Mouse (Mus musculus): ENCODE measurements around the gene Zic5. TPM values are rescaled to one million over a fixed set of nuclear protein-coding genes. Genes with fewer than 3 reads are reported as not detected.

Gene Zic5
- polyA plus RNA-seq, 1 experiment from 2014 or later: 4.1 TPM

DNA sequence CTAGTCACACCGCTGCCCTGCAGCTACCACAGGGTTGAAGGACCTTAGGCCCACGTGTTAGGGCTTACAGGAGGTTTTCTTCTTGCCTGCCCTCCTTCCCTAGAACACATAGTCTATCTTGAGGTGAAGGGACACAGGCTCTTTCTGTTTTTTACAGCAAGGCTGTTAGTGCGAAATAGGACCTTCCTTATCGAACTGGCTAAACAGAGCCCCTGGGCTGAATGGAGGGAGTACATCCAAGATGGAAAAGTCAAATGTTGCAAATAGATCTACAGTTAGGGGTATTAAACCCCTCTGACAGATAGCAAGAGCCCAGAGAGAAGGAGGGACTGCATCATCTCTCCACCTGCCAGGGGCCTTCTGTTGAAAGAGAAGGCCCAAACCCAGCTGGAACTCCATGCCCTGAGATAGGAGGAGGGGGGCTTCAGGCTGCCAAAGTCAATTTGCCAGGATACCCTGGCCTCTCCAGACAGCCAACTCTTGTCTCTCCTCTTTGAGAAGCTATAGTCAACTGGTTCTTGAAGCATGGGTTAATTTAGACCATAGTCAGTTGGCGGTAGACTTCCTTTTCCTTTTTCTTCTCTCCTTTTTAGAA, 13.8 kb downstream of the Zic5 start:
- peaks cover 6% of the 10 kb centered on the region for H3K4me1 ChIP-seq (ENCODE audit: control insufficient read depth, insufficient read depth, low read length)
- H3K4me3 ChIP-seq (ENCODE audit: low read depth, low read length): no peak overlapping the region
- H3K4me2 ChIP-seq (ENCODE audit: low read depth, low read length): no peak overlapping the region
- no peak overlapping the region for H3K9ac ChIP-seq (replicated peaks; ENCODE audit: low read length)
- ATAC-seq (replicated peaks; ENCODE audit: insufficient number of reproducible peaks, low FRiP score, low TSS enrichment, low read depth) (no peak), DNase-seq (ENCODE audit: low spot score) (no peak)
- H3K36me3 ChIP-seq (replicated peaks; ENCODE audit: control insufficient read depth, insufficient read depth, low read depth, low read length): no peaks in the 10 kb centered on the region
- peaks cover 39% of the 10 kb centered on the region for H3K27me3 ChIP-seq (ENCODE audit: control insufficient read depth, insufficient read depth, low read length)
- no peak overlapping the region for H3K27ac ChIP-seq (replicated peaks; ENCODE audit: low read depth, low read length)
- WGBS: 55% methylated on average over 5 of the region's 5 CpGs
- no peaks in the 10 kb centered on the region for H3K9me3 ChIP-seq (replicated peaks; ENCODE audit: control insufficient read depth, low read length)

GRCm38 (mm10) chr14:122450496-122451382, 14.7 kb downstream of the Zic5 start, which contains the start of gene Gm5089:
Gm5089 (minus strand) TSS chr14:122451115.
- WGBS: under 1% methylated on average over 58 of the region's 59 CpGs
- peak; percentile 39 for DNase-seq (ENCODE audit: low spot score)
- Histone ChIP-seq H3K4me3 (ENCODE audit: low read depth, low read length) (peak within 1 kb of the TSS; percentile 42), H3K9me3 (replicated peaks; ENCODE audit: control insufficient read depth, low read length) (no peaks in the 10 kb centered on the region), H3K27ac (replicated peaks; ENCODE audit: low read depth, low read length) (no peak within 1 kb of the TSS), H3K9ac (replicated peaks; ENCODE audit: low read length) (peak within 1 kb of the TSS; percentile 60), H3K36me3 (replicated peaks; ENCODE audit: control insufficient read depth, insufficient read depth, low read depth, low read length) (no peaks in the 10 kb centered on the region), H3K27me3 (ENCODE audit: control insufficient read depth, insufficient read depth, low read length) (peaks cover 39% of the 10 kb centered on the region), H3K4me2 (ENCODE audit: low read depth, low read length) (peak within 1 kb of the TSS; percentile 88), H3K4me1 (ENCODE audit: control insufficient read depth, insufficient read depth, low read length) (peaks cover 6% of the 10 kb centered on the region)
- ATAC-seq (replicated peaks; ENCODE audit: insufficient number of reproducible peaks, low FRiP score, low TSS enrichment, low read depth): peak; percentile 40

DNA sequence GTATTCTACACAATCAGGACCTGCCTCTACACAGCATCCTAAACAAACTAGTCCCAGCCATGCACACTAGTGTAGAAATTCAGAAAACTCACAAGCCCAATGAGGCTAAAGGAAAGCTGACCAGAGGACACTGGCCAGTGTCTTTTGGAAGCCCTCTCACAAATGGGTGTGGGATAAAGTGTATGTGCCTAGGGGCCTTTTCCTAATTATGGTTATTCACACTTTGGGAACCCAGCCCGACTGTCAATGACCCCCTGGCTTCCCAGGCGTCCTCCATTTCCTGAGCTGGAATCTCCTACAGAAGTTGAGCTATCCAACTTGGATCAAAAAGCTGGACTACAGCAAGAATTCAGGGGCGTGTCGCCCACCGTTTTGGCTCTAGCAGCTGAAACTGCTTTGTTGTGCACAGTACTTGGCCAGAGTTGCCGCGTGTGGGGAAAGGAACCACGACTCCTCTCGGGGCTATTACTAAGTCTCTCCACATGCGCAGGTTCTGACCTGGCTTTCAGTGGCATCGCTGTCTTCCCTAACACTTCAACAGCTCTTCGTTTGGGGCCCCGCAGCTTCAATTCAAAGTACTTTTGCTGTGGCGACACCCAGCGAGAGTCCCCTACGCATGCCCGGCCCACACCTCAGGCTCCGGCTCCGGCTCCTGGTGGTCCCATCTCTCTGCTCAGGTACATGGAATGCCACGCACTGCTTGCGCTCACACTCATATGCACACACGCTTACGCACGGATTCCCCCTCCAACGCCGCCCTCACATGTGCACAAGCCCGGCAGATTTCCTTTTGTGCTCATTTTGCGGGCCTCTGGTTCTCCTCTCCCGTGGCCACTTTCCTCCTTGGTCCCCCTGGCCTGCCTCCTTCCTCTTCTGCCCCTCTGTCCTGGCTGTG, 15.6 kb downstream of the Zic5 start:
- DNase-seq (ENCODE audit: low spot score) (peak; percentile 45), ATAC-seq (replicated peaks; ENCODE audit: insufficient number of reproducible peaks, low FRiP score, low TSS enrichment, low read depth) (no peak)
- H3K27me3 ChIP-seq (ENCODE audit: control insufficient read depth, insufficient read depth, low read length): peaks cover 37% of the 10 kb centered on the region
- peak overlapping the region; percentile 88 for H3K4me2 ChIP-seq (ENCODE audit: low read depth, low read length)
- peak overlapping the region; percentile 60 for H3K9ac ChIP-seq (replicated peaks; ENCODE audit: low read length)
- 3% methylated on average over 29 of the region's 29 CpGs for WGBS
- H3K4me1 ChIP-seq (ENCODE audit: control insufficient read depth, insufficient read depth, low read length): peaks cover 6% of the 10 kb centered on the region
- peak overlapping the region; percentile 42 for H3K4me3 ChIP-seq (ENCODE audit: low read depth, low read length)
- H3K27ac ChIP-seq (replicated peaks; ENCODE audit: low read depth, low read length): no peak overlapping the region
- H3K9me3 ChIP-seq (replicated peaks; ENCODE audit: control insufficient read depth, low read length): no peaks in the 10 kb centered on the region
- H3K36me3 ChIP-seq (replicated peaks; ENCODE audit: control insufficient read depth, insufficient read depth, low read depth, low read length): no peaks in the 10 kb centered on the region

- 80% methylated on average over 10 of the region's 10 CpGs for WGBS
- Histone ChIP-seq H3K27ac (replicated peaks; ENCODE audit: low read depth, low read length) (no peak overlapping the region), H3K4me1 (ENCODE audit: control insufficient read depth, insufficient read depth, low read length) (no peaks in the 10 kb centered on the region), H3K4me2 (ENCODE audit: low read depth, low read length) (no peak overlapping the region), H3K27me3 (ENCODE audit: control insufficient read depth, insufficient read depth, low read length) (no peaks in the 10 kb centered on the region), H3K9ac (replicated peaks; ENCODE audit: low read length) (no peak overlapping the region), H3K36me3 (replicated peaks; ENCODE audit: control insufficient read depth, insufficient read depth, low read depth, low read length) (no peaks in the 10 kb centered on the region), H3K4me3 (ENCODE audit: low read depth, low read length) (no peak overlapping the region), H3K9me3 (replicated peaks; ENCODE audit: control insufficient read depth, low read length) (no peaks in the 10 kb centered on the region)
- ATAC-seq (replicated peaks; ENCODE audit: insufficient number of reproducible peaks, low FRiP score, low TSS enrichment, low read depth) (no peak), DNase-seq (ENCODE audit: low spot score) (no peak)
Measured at GRCm38 (mm10) chr14:122436850-122437249, 28.6 kb downstream of the Zic5 start.

GRCm38 (mm10) chr14:122434039-122434438, 31.4 kb downstream of the Zic5 start:
- ATAC-seq (replicated peaks; ENCODE audit: insufficient number of reproducible peaks, low FRiP score, low TSS enrichment, low read depth): no peak; the same call in 1 of the 2 replicates
- Histone ChIP-seq H3K27ac (replicated peaks; ENCODE audit: low read depth, low read length) (no peak overlapping the region), H3K36me3 (replicated peaks; ENCODE audit: control insufficient read depth, insufficient read depth, low read depth, low read length) (no peaks in the 10 kb centered on the region), H3K27me3 (ENCODE audit: control insufficient read depth, insufficient read depth, low read length) (no peaks in the 10 kb centered on the region), H3K4me3 (ENCODE audit: low read depth, low read length) (no peak overlapping the region), H3K9ac (replicated peaks; ENCODE audit: low read length) (no peak overlapping the region), H3K4me1 (ENCODE audit: control insufficient read depth, insufficient read depth, low read length) (no peaks in the 10 kb centered on the region), H3K9me3 (replicated peaks; ENCODE audit: control insufficient read depth, low read length) (no peaks in the 10 kb centered on the region), H3K4me2 (ENCODE audit: low read depth, low read length) (no peak overlapping the region)
- WGBS: 89% methylated on average over 10 of the region's 10 CpGs
- DNase-seq (ENCODE audit: low spot score): no peak

DNA sequence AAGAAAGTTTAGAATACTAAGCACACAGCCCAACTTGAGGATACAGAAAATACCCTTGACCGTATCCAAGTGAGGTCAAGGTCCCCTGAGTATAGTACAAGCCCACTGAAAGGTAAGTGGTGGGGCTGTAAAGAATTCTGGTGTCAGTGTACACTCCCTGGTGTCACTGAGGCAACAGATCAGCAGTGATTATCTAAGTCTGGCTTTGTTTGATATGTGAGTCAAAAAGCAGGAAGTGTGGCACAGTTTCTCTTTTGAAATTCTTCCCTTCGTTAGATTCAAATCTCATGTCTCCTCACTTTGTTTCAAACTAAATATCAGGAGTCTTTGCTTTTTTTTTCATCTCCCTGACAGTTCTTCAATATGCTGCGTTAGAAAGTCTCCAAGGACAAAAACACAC, 32.9 kb downstream of the Zic5 start:
- DNase-seq (ENCODE audit: low spot score) (no peak), ATAC-seq (replicated peaks; ENCODE audit: insufficient number of reproducible peaks, low FRiP score, low TSS enrichment, low read depth) (no peak)
- Histone ChIP-seq H3K27ac (replicated peaks; ENCODE audit: low read depth, low read length) (no peak overlapping the region), H3K4me2 (ENCODE audit: low read depth, low read length) (no peak overlapping the region), H3K4me1 (ENCODE audit: control insufficient read depth, insufficient read depth, low read length) (no peaks in the 10 kb centered on the region), H3K27me3 (ENCODE audit: control insufficient read depth, insufficient read depth, low read length) (no peaks in the 10 kb centered on the region), H3K9ac (replicated peaks; ENCODE audit: low read length) (no peak overlapping the region), H3K36me3 (replicated peaks; ENCODE audit: control insufficient read depth, insufficient read depth, low read depth, low read length) (no peaks in the 10 kb centered on the region), H3K4me3 (ENCODE audit: low read depth, low read length) (no peak overlapping the region), H3K9me3 (replicated peaks; ENCODE audit: control insufficient read depth, low read length) (no peaks in the 10 kb centered on the region)
- WGBS: 64% methylated on average over 3 of the region's 3 CpGs

GRCm38 (mm10) chr14:122427654-122428053, 37.8 kb downstream of the Zic5 start:
- H3K4me2 ChIP-seq (ENCODE audit: low read depth, low read length): no peak overlapping the region
- H3K9me3 ChIP-seq (replicated peaks; ENCODE audit: control insufficient read depth, low read length): no peaks in the 10 kb centered on the region
- no peak overlapping the region for H3K4me3 ChIP-seq (ENCODE audit: low read depth, low read length)
- H3K9ac ChIP-seq (replicated peaks; ENCODE audit: low read length): no peak overlapping the region
- ATAC-seq (replicated peaks; ENCODE audit: insufficient number of reproducible peaks, low FRiP score, low TSS enrichment, low read depth) (no peak), DNase-seq (ENCODE audit: low spot score) (no peak)
- no peak overlapping the region for H3K27ac ChIP-seq (replicated peaks; ENCODE audit: low read depth, low read length)
- H3K4me1 ChIP-seq (ENCODE audit: control insufficient read depth, insufficient read depth, low read length): no peaks in the 10 kb centered on the region; the same call in 1 of the 2 replicates
- WGBS: 91% methylated on average over 3 of the region's 3 CpGs
- no peaks in the 10 kb centered on the region for H3K36me3 ChIP-seq (replicated peaks; ENCODE audit: control insufficient read depth, insufficient read depth, low read depth, low read length)
- no peaks in the 10 kb centered on the region for H3K27me3 ChIP-seq (ENCODE audit: control insufficient read depth, insufficient read depth, low read length)
